Mouse (Mus musculus) ES-E14 (cell line): ENCODE results near the gene Msmo1.

Experiments used
- CHD2 ChIP-seq: IDR thresholded peaks from 2 replicates; pipeline ENCODE4 v1.6.1; 2014; ENCODE audit warnings: mild to moderate bottlenecking, low read depth, low read length, inconsistent platforms
- HCFC1 ChIP-seq: IDR thresholded peaks from 2 replicates; pipeline ENCODE4 v1.6.1; 2012; ENCODE audit warnings: low read length, inconsistent platforms, borderline replicate concordance; ENCODE audit not compliant: insufficient read depth
- MAFK ChIP-seq: IDR thresholded peaks from 2 replicates; pipeline ENCODE4 v1.6.1; 2014; ENCODE audit warnings: mild to moderate bottlenecking, low read depth, low read length, inconsistent platforms; ENCODE audit not compliant: insufficient read depth
- ZC3H11A ChIP-seq: IDR thresholded peaks from 2 replicates; pipeline ENCODE4 v1.6.1; 2012; ENCODE audit warnings: low read depth, mild to moderate bottlenecking, inconsistent platforms, low read length, borderline replicate concordance
- ZNF384 ChIP-seq: IDR thresholded peaks from 2 replicates; pipeline ENCODE4 v1.6.1; 2012; ENCODE audit warnings: low read depth, low read length, inconsistent platforms

GRCm38 (mm10) chr8:64688741-64689140 is 44.9 kb downstream of the Msmo1 start:
- TF ChIP-seq ZC3H11A, result no peak
- TF ChIP-seq CHD2, result no peak
- TF ChIP-seq MAFK, result no peak
- TF ChIP-seq ZNF384, result no peak
- no peak for TF ChIP-seq HCFC1
